Mouse (Mus musculus) 3134 (cell line): ENCODE measurements around the gene Cyp2d22.
"Not testable (repeated sequence)": the region's sequence is repeated elsewhere in the genome, so short reads cannot be mapped to it uniquely, and the experiment has no call there.

ENCODE experiments used
- DNase-seq: peaks from one replicate; pipeline ENCODE4 v3.0.0-alpha.2; 2011; ENCODE audit warnings: low spot score; ENCODE audit not compliant: insufficient read length; ENCODE audit errors: extremely low read depth

Cyp2d22 gene

DNA sequence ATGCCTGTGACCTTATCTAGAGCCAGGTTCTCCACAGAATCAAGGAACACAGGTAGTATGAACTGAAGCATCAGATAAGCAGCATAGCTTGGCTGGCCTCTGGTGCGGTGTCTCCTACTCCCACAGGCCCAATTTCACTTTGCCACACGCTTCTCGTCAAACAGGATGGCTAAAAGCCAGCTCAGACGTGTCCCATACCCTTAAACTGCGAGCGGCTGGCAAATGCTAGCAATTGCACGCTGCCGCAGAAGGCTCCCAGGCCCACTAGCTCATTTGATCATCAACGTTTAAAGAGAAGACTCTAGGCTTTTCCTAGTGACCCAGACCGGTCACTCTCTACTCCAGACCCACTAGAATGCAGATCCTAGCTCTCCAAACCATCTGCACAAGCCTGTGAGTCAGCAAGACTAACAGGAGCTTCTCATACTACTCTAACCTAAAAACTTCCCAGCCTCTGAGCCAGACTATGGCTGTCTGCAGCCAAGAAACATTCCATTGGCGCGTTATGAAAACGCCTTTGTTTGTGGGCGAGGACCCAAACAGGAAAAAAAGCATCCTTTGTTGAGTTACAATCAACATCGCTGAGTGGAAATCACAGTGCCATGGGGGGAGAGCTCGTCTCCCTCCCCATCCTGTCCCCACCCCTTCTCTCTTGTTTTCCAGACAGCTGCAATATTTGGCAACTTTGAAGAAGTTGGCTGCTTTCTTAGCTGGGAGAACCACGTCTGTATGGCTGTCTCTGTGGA is 3.5 kb downstream of the Cyp2d22 start:
- no peak for DNase-seq

DNA sequence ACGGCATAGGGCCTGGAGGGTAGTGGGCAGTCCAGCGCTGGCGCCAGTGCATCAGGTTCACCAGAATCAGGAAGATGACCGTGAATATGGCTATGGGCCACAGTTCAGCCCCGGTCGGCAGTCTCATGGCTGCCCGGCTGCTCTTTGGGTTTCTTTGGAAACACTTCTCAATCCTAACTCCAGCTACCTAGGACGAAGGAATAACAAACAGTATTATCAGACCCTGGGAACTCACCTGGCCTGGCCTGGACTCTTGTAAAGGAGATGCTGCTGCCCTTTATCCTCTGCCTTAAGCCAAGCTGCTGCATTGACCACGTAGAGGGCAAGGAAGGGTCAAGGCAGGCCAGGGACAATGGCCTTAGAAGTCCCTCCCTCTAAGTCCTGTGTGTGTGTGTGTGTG is 4.2 kb downstream of the Cyp2d22 start:
- no peak for DNase-seq

DNA sequence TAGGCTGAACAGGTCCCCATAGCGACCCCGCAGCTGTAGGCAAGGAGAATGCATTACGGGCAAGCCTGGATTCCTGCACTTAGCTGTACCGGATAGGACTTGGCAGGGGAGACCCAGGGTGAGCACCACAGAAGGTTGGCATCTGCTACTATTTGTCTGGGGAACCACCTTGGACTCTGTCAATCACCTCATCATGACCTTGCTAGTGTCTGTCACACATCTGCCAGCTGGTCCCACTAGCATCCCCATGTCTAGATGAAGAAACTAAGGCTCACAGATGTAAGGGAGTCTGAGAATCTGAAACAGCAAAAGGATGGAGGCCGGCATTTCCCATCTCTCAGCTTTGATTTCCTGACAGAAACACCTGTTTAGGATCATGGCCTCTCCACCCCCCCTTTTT is 5.6 kb downstream of the Cyp2d22 start:
- DNase-seq, result no peak

DNA sequence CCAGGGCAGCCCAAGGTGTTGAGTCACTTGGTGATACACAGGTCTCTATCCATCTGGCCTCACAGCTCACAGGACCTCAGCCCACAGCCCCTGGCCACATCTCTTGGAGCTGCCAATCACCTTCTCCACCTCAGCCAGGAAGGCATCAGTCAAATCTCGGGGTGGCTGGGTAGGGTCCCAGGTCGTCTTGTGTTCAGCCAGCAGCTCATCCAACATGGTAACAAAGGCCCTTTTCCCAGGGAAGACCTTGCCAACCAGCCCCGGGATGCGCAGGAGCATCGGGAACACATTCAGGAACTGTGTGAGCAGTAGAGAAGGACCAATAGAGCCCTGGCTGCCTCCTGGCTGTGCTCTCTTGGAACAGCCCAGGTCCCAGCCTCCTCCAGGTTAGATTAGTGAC is 7.1 kb downstream of the Cyp2d22 start:
- no peak for DNase-seq

DNA sequence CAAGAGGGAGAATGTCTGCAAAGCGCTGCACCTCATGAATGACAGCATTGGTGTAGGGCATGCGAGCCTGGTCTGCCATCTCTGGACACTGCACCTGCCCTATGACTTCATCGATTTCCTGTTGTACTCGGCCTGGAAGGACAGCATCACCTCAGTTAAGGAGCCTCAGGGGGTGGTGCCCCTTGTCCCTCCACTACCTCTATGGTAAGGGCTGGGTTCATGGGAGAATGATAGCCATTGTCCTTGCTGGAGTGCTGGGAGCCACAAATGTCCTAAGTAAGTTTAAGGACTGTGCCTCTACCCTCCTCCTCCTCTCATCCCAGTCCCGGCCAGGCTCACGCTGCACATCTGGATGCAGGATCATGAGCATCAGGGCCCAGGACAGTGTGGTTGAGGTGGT is 7.6 kb downstream of the Cyp2d22 start:
- DNase-seq, result no peak

DNA sequence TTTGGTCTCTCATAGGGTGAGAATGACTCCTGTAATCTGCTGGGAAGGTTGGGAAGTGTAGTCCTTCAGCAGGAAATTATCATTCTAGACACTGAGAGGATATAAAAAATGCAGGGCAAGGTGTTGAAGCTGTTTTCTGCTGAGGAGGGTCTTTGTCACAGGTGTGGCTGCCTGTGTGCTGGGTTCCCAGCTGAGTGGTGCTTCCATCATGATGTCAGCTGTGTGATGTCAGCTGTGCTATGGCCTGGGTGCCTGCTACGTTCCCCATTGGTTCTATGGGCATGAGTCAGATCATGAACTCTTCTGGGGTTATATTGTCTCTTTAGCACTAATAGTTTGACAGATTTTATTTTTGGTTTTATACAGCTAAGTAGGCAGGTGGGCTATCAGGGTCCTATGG is 11.2 kb downstream of the Cyp2d22 start:
- no peak for DNase-seq

DNA sequence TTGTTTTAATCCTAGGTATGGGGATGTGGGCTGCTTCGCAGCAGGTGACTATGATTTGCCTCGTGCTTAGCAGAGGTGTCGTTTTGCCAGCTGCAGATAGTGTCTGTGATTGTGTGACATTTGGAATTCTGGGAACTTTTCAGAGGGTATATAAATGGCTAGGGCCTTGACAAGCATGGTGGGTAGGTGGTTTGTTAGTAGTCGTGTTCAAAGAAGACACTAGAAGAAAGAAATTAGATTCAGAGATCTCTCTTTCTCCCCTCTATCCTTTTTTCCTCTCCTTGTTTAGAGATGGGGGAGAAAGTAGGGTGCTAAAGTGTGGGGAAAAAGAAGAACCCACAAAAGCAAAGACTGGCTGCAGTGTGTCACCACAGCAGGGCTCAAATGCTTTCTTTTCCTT is 11.9 kb downstream of the Cyp2d22 start:
- DNase-seq, result no peak

DNA sequence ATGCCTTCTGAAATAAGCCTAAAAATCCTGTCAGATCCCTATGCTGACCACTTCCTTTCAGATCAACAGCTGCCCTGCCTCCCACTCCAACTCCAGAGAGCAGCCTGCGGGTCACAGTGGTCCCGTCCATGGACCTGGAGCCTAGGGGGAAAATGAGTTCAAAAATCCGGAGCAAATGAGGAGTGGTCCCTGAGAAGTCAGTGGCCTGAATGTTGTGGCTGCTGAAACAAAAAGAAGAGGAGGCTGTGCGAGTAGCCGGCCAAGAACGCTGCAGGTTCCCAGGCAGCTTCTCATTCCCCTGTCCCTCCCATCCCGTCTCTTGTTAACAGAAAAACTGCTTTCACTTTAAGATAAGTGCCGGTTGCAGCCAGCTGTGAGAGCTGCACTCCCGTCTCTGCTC is 15.5 kb downstream of the Cyp2d22 start:
- not testable (repeated sequence) for DNase-seq

DNA sequence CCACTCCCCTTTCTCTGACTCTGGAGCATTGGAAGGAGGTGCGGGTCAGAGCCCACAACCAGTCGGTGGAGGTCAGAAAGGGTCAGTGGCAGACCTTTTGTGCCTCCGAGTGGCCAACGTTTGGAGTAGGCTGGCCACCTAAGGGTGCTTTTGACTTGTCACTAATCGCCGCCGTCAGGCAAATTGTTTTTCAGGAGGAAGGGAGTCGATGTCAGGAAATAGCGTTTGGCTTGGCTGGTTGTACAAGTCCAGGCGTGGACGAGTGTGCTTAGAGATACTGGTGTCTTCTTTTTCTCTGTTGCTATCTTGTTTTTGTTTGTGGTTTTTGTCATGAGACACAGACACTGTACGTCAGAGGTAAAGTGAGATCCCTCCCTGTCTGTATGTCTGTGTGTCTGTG is 16.3 kb downstream of the Cyp2d22 start:
- DNase-seq, result not testable (repeated sequence)

DNA sequence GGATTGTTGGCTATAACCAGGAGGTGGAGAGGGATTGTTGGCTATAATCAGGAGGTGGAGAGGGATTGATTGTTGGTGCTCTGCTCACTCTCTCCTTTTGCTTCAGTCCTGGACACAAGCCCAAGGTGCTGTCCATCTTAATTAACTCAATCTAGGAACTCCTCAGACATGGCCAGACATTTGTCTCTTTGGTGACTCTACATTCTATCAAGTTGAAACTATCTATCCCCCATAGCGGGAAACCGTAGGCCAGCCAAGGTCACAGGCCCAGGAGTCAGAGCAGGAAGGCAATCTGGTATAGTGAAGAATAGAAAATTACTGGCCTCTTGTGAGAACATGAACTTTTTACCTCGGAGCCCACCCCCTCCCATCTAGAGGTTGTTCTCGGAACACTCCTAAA is 17.8 kb downstream of the Cyp2d22 start:
- no peak for DNase-seq

DNA sequence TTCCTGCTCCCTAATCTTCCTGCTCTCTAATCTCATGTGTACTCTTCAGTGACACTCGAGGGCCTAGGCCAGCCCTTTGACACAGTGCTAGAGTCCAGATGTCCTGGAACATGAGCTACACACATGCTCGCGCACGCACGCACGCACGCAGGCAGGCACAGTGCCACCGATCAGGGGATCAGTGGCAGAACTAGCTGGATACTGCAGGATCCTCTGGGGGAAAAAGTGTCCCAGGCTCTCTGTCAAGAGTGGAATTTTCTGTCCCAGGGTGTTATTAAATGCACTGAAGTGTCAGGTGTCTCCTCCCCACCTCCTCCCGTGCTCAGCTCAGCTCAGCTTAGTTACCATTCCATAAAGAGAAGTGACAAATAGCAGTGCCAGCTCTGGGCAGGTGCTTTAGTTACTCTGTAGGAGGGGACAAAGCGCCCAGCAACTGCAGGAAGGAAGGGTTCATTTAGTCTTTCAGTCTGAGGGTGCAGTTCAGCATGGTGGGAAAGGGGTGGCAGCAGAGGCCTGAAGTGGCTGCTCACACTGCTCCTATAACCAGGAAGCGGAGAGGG is 18.5 kb downstream of the Cyp2d22 start:
- no peak for DNase-seq

DNA sequence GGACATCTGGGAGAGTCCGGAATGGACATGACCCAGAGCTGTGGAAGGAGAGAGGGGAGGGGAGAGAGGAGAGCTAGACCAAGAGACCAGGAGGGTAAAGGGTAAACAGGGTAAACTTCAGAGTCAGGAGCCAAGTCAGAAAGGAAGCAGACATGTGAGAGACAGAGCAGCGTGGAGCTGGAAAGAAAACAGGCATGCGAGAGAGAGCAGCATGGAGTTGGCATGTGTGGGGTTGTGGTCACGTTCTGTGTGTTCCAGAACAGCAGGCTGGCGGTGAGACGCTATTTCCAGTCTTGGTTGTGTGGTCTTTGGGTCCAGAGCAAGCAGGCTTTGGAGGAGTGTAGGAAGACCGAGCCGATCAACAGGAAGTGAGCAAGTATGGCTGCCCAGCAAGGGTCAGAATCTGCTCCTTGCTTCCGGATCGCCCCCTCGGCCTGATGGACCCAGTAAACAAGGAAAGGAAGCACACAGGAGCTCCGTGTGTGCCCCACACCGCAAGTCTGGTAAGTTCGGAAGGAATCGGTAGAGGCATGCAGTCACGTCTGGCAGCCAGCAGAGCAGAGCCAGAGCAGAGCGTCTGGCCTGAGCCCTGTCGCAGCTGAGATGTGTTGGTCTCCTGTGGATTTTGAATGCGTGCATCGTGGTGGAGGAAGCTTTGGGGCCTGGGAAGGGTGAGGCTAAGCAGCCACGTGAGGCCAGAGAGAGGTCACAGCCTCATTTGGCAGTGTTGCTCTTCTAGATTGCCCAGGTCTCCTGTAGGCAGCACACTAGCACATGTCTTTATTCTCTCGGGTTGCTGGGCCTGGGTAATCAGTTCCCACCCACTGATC is 21.4 kb downstream of the Cyp2d22 start:
- no peak for DNase-seq

DNA sequence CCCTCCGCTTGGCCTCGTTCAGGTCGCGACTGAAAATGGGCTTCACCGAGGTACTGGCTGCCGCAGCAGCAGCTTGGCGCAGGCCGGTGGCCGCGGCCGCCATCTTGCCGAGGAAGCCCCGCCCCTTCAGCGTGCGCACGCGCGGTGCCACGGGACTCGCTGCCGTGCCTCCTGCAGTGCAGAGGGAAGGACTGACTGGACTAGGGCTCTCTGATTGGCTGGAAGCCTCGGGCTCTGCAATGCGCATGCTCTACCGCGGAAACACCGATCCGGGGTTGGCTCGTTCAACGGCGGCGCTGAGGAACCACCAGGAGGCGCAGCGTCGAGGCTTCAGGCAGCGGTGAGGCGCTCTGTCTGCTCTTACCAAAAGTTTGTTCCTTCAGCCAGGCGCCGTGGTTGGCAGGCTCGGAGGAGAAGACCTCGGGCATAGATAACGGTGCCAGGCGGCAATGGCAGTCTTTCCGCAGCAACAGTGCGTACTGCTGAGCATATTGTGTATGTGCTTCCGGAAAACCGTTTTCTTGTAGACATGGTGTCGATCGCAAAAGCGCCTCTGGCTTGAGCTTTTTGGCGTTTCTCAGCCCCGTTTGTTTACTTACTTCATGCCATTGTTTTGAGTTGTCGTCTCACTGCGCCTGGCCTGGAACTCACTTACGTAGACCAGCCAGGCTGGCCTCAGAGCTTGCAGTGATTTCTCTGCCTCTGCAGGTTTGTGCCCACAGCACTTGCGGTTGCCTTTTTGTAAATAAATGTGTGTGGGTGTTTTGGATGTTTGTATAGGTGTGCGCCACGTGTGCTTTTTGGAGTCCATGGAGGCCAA is 25.7 kb downstream of the Cyp2d22 start, which contains the start of gene Ndufa6:
TSS of gene Ndufa6 (minus strand) at position 197 of the 820 bp plus-strand sequence.
- DNase-seq, result peak; percentile 99

DNA sequence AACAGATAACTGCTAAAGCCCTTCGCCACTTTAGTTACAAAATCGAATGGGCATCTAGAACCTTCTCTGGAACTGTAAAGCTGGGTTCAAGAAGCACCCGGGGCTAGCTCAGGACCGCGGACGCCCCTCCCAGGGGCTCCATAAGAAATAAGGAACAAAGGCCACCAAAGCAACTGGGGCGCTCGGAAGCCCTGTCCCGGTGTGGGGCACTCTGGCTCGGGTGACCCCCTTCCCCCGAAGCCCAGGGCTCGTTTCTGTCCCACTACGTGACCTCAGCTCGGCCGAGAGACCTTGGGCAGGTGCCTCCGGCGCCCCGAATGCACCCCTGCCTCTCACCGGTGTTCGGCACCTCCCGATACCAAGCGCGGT is 26.3 kb downstream of the Cyp2d22 start:
- DNase-seq, result no peak

DNA sequence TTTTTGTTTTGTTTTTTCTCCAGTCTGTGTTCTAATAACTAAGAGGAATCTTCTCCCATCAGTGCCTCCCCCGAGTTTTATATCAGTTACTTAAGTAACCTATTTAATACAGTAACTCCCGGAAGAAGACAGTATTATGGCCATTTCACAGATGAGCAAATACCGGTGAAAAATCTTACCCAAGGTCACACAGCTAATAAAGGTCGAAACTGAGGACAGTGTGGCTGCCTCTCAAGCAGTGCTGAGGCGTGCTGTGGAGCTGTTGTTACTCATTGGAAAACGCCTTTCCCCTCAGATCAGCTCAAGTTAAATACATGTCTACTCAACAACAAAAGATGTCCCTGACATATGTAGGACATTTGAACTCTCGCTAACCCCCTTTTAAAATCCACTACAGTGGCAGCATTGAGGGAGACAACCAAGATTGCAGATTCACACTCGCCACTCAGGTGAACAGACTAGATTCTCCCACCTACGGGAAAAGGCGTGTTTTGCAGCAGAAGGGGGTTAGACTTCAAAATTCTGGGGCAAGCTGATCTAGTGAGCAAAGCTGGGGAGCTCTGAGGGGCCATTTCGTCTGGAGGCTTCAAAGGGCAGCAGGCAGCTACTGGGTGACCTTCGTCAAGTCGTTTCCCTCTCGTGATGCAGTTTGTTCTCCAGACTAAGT is 26.8 kb downstream of the Cyp2d22 start:
- no peak for DNase-seq

DNA sequence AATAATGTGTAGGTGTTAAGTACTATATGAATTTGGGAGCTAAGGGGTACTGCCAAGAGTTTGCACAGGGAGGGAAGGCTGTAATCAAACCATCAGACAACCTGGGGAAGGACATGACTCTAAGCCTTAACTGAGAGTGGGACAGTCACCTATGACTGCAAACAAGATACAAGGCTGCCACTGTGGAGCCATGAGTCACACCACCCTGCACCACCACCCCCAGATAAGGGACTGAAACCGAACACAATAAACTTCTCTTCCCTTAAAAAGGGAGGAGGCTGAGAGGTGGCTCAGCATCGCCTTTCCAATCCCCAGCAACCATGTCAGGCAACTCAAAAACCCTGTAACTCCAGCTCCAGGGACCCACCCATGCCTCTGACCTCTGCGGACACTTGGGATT is 28.6 kb downstream of the Cyp2d22 start:
- DNase-seq, result no peak

DNA sequence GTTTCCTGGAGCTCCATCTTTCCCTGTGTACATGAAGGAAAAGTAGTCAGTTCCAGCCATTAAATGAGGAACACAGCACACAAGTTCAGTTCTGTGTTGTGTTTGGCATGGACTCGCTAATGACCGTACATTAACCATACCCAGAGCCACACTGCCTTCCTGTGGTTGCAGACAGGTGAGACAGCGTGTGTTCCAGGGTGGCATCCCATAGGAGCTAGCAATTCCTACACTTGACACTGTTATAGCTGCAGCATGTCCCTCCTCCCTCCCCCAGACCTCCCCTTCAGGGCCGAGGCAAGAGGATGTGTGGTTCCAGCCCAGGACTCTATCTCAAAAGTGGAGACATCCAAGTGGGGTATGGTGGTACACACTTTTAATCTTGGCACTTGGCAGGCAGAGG is 29.7 kb downstream of the Cyp2d22 start:
- DNase-seq, result no peak

DNA sequence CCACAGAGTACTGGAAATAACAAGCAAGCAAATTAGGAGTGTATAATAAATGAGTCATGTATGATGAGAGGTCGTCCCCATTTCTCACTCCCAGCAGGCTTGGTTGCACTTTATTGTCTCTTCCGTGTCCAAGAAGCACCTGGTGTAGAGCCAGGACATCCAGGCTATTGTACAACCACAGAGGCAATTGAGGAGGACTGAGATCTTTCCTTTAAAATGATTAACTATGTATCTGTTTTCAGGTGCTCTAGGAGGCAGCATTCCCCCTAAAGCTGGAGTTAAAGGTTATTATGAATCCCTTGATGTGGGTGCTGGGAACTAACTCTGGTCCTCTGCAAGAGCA is 31.1 kb downstream of the Cyp2d22 start:
- DNase-seq, result no peak

DNA sequence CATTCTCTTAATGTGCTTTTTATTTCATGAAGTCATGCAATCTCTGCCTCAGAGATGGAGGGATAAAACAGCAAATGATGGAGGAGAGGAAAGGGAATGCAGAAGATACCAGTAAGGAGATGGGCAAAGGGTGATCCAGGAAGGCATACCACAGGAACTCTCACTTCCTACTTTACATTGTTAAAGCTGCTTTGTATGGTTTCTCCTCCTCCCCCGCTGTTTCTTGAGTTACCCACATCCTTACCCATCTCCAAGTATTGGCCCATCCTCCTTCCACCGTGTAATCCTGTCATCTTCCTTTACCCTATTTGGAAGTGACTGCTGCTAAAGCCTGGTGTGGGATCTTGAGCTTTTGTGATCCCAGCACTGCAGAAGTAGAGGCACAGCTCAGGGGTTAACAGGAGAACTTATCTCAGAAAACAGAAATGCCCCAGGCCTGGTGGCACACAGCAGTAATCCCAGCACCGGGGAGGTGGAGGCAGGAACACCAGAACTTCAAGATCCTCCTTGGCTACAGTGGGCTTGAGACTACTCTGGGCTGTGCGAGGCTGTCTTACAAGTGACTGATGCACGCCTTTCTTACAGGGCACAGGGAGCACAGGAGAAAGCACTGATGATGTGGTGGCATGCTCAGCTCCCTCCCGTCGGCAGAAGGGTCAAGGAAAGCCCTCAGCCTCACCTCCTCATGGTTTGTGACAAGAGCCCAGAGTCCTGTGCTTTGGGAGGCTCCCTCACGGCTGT is 31.6 kb downstream of the Cyp2d22 start:
- no peak for DNase-seq

DNA sequence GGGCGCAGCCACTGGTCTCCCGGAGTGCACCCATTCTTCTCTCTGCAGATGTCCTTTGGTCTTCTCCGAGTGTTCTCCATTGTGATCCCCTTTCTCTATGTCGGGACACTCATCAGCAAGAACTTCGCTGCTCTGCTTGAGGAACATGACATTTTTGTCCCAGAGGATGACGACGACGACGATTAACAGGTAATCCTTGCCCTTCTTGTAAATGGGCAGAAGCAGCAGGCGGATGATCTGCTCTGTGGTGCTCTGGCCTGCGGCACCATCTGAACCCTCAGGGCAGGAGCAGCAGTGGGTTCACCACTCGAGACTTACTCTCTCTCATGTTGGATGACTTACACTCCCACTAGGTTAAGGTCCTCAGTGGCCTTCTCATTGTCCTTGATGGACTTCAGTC is 32.2 kb downstream of the Cyp2d22 start:
- no peak for DNase-seq
